10 mouse cellular contexts compared by ENCODE assay signal in genomic region chr4:152001335-152001734, GRCm38 (mm10). TPM values are rescaled to one million over a fixed set of nuclear protein-coding genes. Genes with fewer than 3 reads are reported as not detected.
"Had no signal": no experiment of that assay in that cellular context is flagged by ENCODE, and none has a peak within 500 bp of the region (broad histone marks: within the 10 kb centered on the region; RNA-seq: fewer than 3 reads in every experiment).

No protein-coding gene starts in this region.

- DNase-seq: kidney, adult 18-20 months; kidney, postnatal 25 days; thymus, adult 18-20 months; thymus, postnatal 14 days had no signal

- H3K9me3 ChIP-seq: kidney, embryonic 15.5 days; limb, embryonic 10.5 days had no signal

- H3K27me3 ChIP-seq: kidney, embryonic 15.5 days had no signal

- H3K4me3 ChIP-seq: kidney, embryonic 15.5 days; left cerebral cortex, adult 2 months; limb, embryonic 10.5 days had no signal

- H3K4me2 ChIP-seq: kidney, embryonic 15.5 days; liver, embryonic 11.5 days had no signal

- H3K36me3 ChIP-seq: kidney, embryonic 15.5 days; limb, embryonic 10.5 days had no signal

- H3K9ac ChIP-seq: kidney, embryonic 15.5 days had no signal

- H3K27ac ChIP-seq: kidney, embryonic 15.5 days; left cerebral cortex, adult 2 months; limb, embryonic 10.5 days had no signal

- ATAC-seq: inflammation-experienced regulatory T-cells, adult 6 months; midbrain, embryonic 16.5 days had no signal

RNA-seq across cellular contexts. Expression of gene Tas1r1, which starts 37.0 kb away (rescaled TPM):
- polyA plus RNA-seq: inflammation-experienced regulatory T-cells, adult 6 months had no signal
